Mouse (Mus musculus): ENCODE measurements around the gene Gm10073. TPM values are rescaled to one million over a fixed set of nuclear protein-coding genes. Genes with fewer than 3 reads are reported as not detected.

The Gm10073 gene
- 12.7 and 17.4 TPM in 2 replicates for polyA plus RNA-seq (2012; rRNA removed)

GRCm38 (mm10) chr8:106573168-106573567 is at the start of gene Gm10073:
Gene Gm10073, minus strand, starts transcription at chr8:106573461.

GRCm38 (mm10) chr8:106603131-106603819 is 30.0 kb upstream of the Gm10073 start, which contains the start of gene Cdh1:
Gene Cdh1, plus strand, starts transcription at chr8:106603351.

Other genes with a start within 250 kb of the Gm10073 start
- 7.8 and 9.7 TPM in 2 replicates for gene Smpd3, start 235.5 kb downstream of the Gm10073 start, polyA plus RNA-seq (2012; rRNA removed)
- 26.3 and 27.3 TPM in 2 replicates for gene Zfp90, start 158.1 kb downstream of the Gm10073 start, polyA plus RNA-seq (2012; rRNA removed)
- gene 6030452D12Rik, start 72.9 kb downstream of the Gm10073 start, polyA plus RNA-seq (2012; rRNA removed): not detected in 2 replicates
- gene Cdh3, start 62.6 kb downstream of the Gm10073 start, polyA plus RNA-seq (2012; rRNA removed): 5.6 and 16.8 TPM in 2 replicates
- gene Cdh1, start 29.9 kb upstream of the Gm10073 start, polyA plus RNA-seq (2012; rRNA removed): 3.1 and 4.6 TPM in 2 replicates
- 5.9 and 6.3 TPM in 2 replicates for gene Tango6, start 109.6 kb upstream of the Gm10073 start, polyA plus RNA-seq (2012; rRNA removed)